Mouse (Mus musculus) kidney, postnatal 0 days (tissue): ENCODE measurements around the gene Cstl1. TPM values are rescaled to one million over a fixed set of nuclear protein-coding genes. Genes with fewer than 3 reads are reported as not detected.
A peak's percentile ranks its signal among the peaks of the same experiment; 100 is the strongest.

ENCODE experiments used
- ATAC-seq: fragments of 200-750 bp; cut with Nextera tagmentation; replicated peaks from 2 replicates; pipeline ENCODE4 v1.8.0; 2017; ENCODE audit warnings: low read depth, moderate number of reproducible peaks, moderate TSS enrichment, moderate library complexity; ENCODE audit not compliant: low FRiP score
- DNase-seq: peaks from one replicate; pipeline ENCODE4 v3.0.0-alpha.2; 2016; ENCODE audit warnings: low spot score
- H3K27ac ChIP-seq: fragments of 300-500 bp; sonication (generic); 2 replicates; pipeline ENCODE4 v1.5.1; 2014; ENCODE audit warnings: mild to moderate bottlenecking
- H3K27me3 ChIP-seq: fragments of 300-500 bp; sonication (generic); 2 replicates; pipeline ENCODE4 v1.6.1; 2014; ENCODE audit warnings: low read length, mixed read lengths; ENCODE audit not compliant: insufficient read depth
- H3K36me3 ChIP-seq: fragments of 300-500 bp; sonication (generic); 2 replicates; pipeline ENCODE4 v1.6.1; 2014; ENCODE audit warnings: low read length, mixed read lengths; ENCODE audit not compliant: insufficient read depth
- H3K4me1 ChIP-seq: fragments of 300-500 bp; sonication (generic); replicated peaks from 2 replicates; pipeline ENCODE4 v1.6.1; 2014; ENCODE audit warnings: antibody characterized with exemption, low read length, mixed read lengths; ENCODE audit not compliant: insufficient read depth
- H3K4me2 ChIP-seq: fragments of 300-500 bp; sonication (generic); 2 replicates; pipeline ENCODE4 v1.6.1; 2014; ENCODE audit warnings: mild to moderate bottlenecking, low read length, moderate library complexity, mixed read lengths
- H3K4me3 ChIP-seq: fragments of 300-500 bp; sonication (generic); replicated peaks from 2 replicates; pipeline ENCODE4 v1.5.1; 2014; ENCODE audit warnings: low read depth, low read length
- H3K9ac ChIP-seq: fragments of 300-500 bp; sonication (generic); 2 replicates; pipeline ENCODE4 v1.6.1; 2014; ENCODE audit warnings: low read depth, low read length
- H3K9me3 ChIP-seq: fragments of 300-500 bp; sonication (generic); replicated peaks from 2 replicates; pipeline ENCODE4 v1.6.1; 2016; ENCODE audit warnings: low read length, inconsistent platforms, mixed read lengths
- CTCF ChIP-seq: IDR thresholded peaks from 2 replicates; pipeline ENCODE4 v1.5.1; 2016; ENCODE audit warnings: antibody characterized with exemption, low read depth, mild to moderate bottlenecking, moderate library complexity
- WGBS: fragments of 180-500 bp; shearing (Covaris S2); extraction: QIAGEN DNeasy Blood & Tissue Kit; methylation state at CpG from one replicate; pipeline ENCODE4 v1.1.7; 2014; 5-methylcytosine and 5-hydroxymethylcytosine counted together
- polyA plus RNA-seq: library from polyadenylated mRNA; unstranded; fragments of >200 nt; fragmentation: Nextera tagmentation; extraction: Ambion mirVana; gene quantifications from 2 replicates; pipeline ENCODE4 v1.2.1, GENCODE M21; 2015

The Cstl1 gene
- polyA plus RNA-seq, 1 experiment from 2014 or later, result not detected

DNA sequence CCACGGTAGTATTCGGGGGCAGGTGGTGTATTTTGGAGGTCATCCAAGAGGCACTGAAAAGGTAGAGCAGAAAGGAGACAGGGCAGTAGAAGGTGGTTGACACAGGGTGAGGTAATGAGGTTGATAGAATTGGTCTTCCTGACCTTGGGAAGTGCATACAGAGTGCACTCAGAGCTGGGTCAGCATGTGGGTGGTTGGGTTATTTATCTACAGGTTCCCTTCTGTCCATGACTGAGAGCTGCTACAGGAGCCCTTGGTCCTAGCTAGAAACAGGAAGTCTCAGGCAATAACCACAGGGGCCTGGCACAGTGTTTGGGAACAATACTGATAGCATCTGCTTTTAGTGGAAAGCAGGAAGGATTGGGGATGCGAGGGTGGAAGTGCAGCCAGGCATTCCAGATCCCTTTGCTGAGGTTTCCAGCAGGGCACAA, 51.3 kb downstream of the Cstl1 start:
- no peaks in the 10 kb centered on the region for H3K9me3 ChIP-seq
- no peaks in the 10 kb centered on the region for H3K27me3 ChIP-seq
- DNase-seq (no peak), ATAC-seq (peak; percentile 61; the same call in 1 of the 2 replicates)
- H3K36me3 ChIP-seq, result no peaks in the 10 kb centered on the region
- H3K4me3 ChIP-seq, result no peak overlapping the region
- 21% methylated on average over 3 of the region's 3 CpGs for WGBS
- no peak overlapping the region for H3K4me2 ChIP-seq
- no peak for TF ChIP-seq CTCF
- H3K4me1 ChIP-seq, result no peaks in the 10 kb centered on the region
- H3K9ac ChIP-seq, result no peak overlapping the region
- no peak overlapping the region for H3K27ac ChIP-seq

Other genes with a start within 250 kb of the Cstl1 start
- 75.3 and 77.2 TPM in 2 replicates for gene Nxt1, start 77.8 kb upstream of the Cstl1 start, polyA plus RNA-seq
- gene Gzf1, start 69.3 kb upstream of the Cstl1 start, polyA plus RNA-seq, result 20.0 and 20.5 TPM in 2 replicates
- gene Napb, start 17.9 kb upstream of the Cstl1 start, polyA plus RNA-seq, result 1.3 and 1.4 TPM in 2 replicates
- gene Cst11, start 21.1 kb downstream of the Cstl1 start, polyA plus RNA-seq, result not detected in 2 replicates
- not detected in 2 replicates for gene 8030411F24Rik, start 31.7 kb downstream of the Cstl1 start, polyA plus RNA-seq
- gene Cst12, start 39.0 kb downstream of the Cstl1 start, polyA plus RNA-seq, result not detected in 2 replicates
- gene Cst8, start 48.4 kb downstream of the Cstl1 start, polyA plus RNA-seq, result not detected in 2 replicates
- gene Cst13, start 69.7 kb downstream of the Cstl1 start, polyA plus RNA-seq, result not detected in 2 replicates
- not detected in 2 replicates for gene Cst9, start 84.8 kb downstream of the Cstl1 start, polyA plus RNA-seq
- not detected in 2 replicates for gene 9230104L09Rik, start 114.7 kb downstream of the Cstl1 start, polyA plus RNA-seq
- 545 and 617 TPM in 2 replicates for gene Cst3, start 125.3 kb downstream of the Cstl1 start, polyA plus RNA-seq